Mouse (Mus musculus): ENCODE data around the gene Gm5678.

DNA sequence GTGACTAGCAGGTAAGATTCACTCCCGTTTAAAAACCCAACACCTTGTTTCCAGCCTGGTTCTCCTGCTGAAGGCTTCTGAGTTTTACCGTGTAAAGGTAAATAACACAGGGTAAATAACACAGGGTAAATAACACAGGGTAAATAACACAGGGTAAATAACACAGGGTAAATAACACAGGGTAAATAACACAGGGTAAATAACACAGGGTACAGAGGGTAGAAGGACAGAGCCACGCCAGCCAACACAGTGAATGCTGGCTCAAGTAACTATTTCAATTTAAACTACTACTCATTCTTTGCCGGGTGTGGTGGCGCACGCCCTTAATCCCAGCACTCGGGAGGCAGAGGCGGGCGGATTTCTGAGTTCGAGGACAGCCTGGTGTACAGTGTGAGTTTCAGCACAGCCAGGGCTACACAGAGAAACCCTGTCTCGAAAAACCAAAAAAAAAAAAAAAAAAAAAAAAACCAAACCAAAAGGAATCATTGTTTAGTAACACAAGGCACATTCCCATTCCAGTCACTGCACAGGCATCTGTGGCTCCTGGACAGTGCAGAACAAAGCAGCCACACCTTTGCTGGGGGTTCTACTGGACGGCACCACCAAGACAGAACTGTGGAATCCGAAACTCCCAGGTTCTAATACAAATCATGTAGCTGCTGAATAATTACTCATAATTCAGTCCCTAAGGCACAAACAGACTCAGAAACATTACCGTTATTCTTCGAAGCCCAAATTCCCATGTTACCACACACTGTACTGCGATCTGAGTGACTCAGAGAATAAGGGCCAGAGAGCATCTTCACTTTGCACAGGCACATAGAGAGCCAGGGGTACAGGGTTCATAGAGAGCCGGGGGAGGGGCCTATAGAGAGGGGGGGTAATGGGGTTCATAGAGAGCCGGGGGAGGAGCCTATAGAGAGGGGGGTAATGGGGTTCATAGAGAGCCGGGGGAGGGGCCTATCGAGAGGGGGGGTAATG lies 36.2 kb upstream of the Gm5678 start:
- TF ChIP-seq EP300 (IDR thresholded peaks at IDR 0.05; ENCODE audit: low read depth) = no peak
- no peak for TF ChIP-seq CTCF (IDR thresholded peaks at IDR 0.05; ENCODE audit: low read depth)
